Mouse (Mus musculus) liver, postnatal 0 days (tissue): ENCODE measurements around the gene Aox3.

Experiments
- CTCF ChIP-seq: sonication (generic); IDR thresholded peaks from 2 replicates; pipeline ENCODE4 v1.5.1; 2016; ENCODE audit warnings: antibody characterized with exemption, low read depth
- EP300 ChIP-seq: IDR thresholded peaks from 2 replicates; pipeline ENCODE4 v1.6.1; 2016; ENCODE audit warnings: antibody characterized with exemption, low read depth, mild to moderate bottlenecking

- TF ChIP-seq CTCF (no peak), EP300 (no peak)
Observed at GRCm38 (mm10) chr1:58248518-58248917, 135.6 kb downstream of the Aox3 start.
